Mouse (Mus musculus) midbrain, embryonic 10.5 days (tissue): ENCODE measurements at regions not wholly inside any gene's neighbourhood (a gene's known extent, or its start where the extent isn't known, plus 50 kb on each side); places are given as distances from the start of the nearest gene placed in this dataset.

Source experiments
- DNase-seq: peaks from one replicate; pipeline ENCODE4 v3.0.0-alpha.2; 2017; ENCODE audit warnings: low spot score
- H3K27ac ChIP-seq: fragments of 300-500 bp; sonication (generic); replicated peaks from 2 replicates; pipeline ENCODE4 v1.5.1; 2016; ENCODE audit warnings: mild to moderate bottlenecking
- H3K27me3 ChIP-seq: fragments of 300-500 bp; sonication (generic); 2 replicates; pipeline ENCODE4 v1.6.1; 2016; ENCODE audit warnings: low read depth, mild to moderate bottlenecking; ENCODE audit not compliant: poor library complexity, severe bottlenecking
- H3K36me3 ChIP-seq: fragments of 300-500 bp; sonication (generic); 2 replicates; pipeline ENCODE4 v1.6.1; 2016; ENCODE audit warnings: mild to moderate bottlenecking, moderate library complexity
- H3K4me1 ChIP-seq: fragments of 300-500 bp; sonication (generic); 2 replicates; pipeline ENCODE4 v1.6.1; 2016
- H3K4me3 ChIP-seq: fragments of 300-500 bp; sonication (generic); 2 replicates; pipeline ENCODE4 v1.5.1; 2016; ENCODE audit warnings: mild to moderate bottlenecking, moderate library complexity
- H3K9me3 ChIP-seq: fragments of 300-500 bp; sonication (generic); replicated peaks from 2 replicates; pipeline ENCODE4 v1.6.1; 2016; ENCODE audit warnings: mild to moderate bottlenecking
- WGBS: fragments of 180-500 bp; shearing (Covaris S2); methylation state at CpG from one replicate; pipeline ENCODE4 v1.1.7; 2016; 5-methylcytosine and 5-hydroxymethylcytosine counted together

- no peak overlapping the region for H3K27ac ChIP-seq
- no peak overlapping the region for H3K4me3 ChIP-seq
- H3K27me3 ChIP-seq: no peaks in the 10 kb centered on the region
- DNase-seq: no peak
- no peaks in the 10 kb centered on the region for H3K4me1 ChIP-seq
- WGBS: 93% methylated on average over 12 of the region's 12 CpGs
- H3K9me3 ChIP-seq: no peaks in the 10 kb centered on the region
- no peaks in the 10 kb centered on the region for H3K36me3 ChIP-seq
These were observed 297.0 kb downstream of the Edem1 start for GRCm38 (mm10) chr6:109125447-109125846.

DNA sequence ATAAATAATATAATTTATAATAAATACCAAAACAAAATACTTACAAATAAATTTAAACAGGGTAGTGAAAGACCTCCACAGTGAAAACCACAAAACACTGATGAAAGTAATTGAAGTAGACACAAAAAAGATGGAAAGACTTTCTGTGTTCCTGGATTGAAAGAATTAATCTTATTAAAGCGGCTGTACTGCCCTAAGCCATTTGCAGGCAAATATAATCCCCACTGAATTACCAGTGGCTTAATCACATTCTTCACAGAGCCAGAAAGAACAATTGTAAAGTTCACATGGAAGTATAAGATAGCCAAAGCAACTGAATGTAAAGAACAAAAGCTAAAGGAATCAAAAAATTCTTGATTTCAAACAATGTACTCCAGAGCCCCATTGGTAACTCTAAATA is 298.8 kb downstream of the Edem1 start:
- Histone ChIP-seq H3K4me3 (no peak overlapping the region), H3K9me3 (no peaks in the 10 kb centered on the region), H3K27ac (no peak overlapping the region), H3K27me3 (no peaks in the 10 kb centered on the region), H3K36me3 (no peaks in the 10 kb centered on the region), H3K4me1 (no peaks in the 10 kb centered on the region)
- WGBS: 85% methylated on average over 1 of the region's 1 CpGs
- no peak for DNase-seq

GRCm38 (mm10) chr6:109146111-109146510 is 317.7 kb downstream of the Edem1 start:
- Histone ChIP-seq H3K36me3 (no peaks in the 10 kb centered on the region), H3K4me3 (no peak overlapping the region), H3K27me3 (no peaks in the 10 kb centered on the region), H3K4me1 (no peaks in the 10 kb centered on the region), H3K27ac (no peak overlapping the region), H3K9me3 (no peaks in the 10 kb centered on the region)
- DNase-seq: no peak
- WGBS: 75% methylated on average over 5 of the region's 5 CpGs

- Histone ChIP-seq H3K4me3 (no peak overlapping the region), H3K27ac (no peak overlapping the region), H3K4me1 (no peaks in the 10 kb centered on the region), H3K27me3 (no peaks in the 10 kb centered on the region), H3K9me3 (no peaks in the 10 kb centered on the region), H3K36me3 (no peaks in the 10 kb centered on the region)
- 82% methylated on average over 8 of the region's 8 CpGs for WGBS
- DNase-seq: no peak
These were observed 320.6 kb downstream of the Edem1 start for GRCm38 (mm10) chr6:109149043-109149442.

- Histone ChIP-seq H3K36me3 (no peaks in the 10 kb centered on the region), H3K4me3 (no peak overlapping the region), H3K27me3 (no peaks in the 10 kb centered on the region), H3K9me3 (no peaks in the 10 kb centered on the region), H3K27ac (no peak overlapping the region), H3K4me1 (no peaks in the 10 kb centered on the region)
- WGBS: 62% methylated on average over 22 of the region's 22 CpGs
- peak; percentile 69 for DNase-seq
These were observed 321.8 kb downstream of the Edem1 start for GRCm38 (mm10) chr6:109150023-109150911.

DNA sequence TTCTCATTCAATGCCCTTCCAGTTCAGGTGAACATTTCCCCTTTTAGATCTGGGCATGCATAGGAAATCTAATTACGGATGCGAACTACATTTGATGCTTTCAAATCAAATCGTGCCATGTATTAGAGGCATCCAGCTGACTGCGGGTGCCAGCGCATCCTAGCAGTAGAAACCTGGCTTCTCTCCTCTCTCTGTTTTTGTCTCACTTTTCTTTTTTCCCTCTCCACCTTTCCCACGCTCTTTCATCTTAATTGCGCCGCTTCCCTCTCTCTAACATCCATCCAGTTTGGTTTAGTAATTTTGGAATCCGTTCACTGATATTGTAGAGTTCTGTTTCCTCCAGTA is 322.4 kb downstream of the Edem1 start:
- H3K36me3 ChIP-seq: no peaks in the 10 kb centered on the region
- WGBS: 95% methylated on average over 9 of the region's 9 CpGs
- H3K4me3 ChIP-seq: no peak overlapping the region
- no peak overlapping the region for H3K27ac ChIP-seq
- no peak for DNase-seq
- H3K27me3 ChIP-seq: no peaks in the 10 kb centered on the region
- no peaks in the 10 kb centered on the region for H3K9me3 ChIP-seq
- no peaks in the 10 kb centered on the region for H3K4me1 ChIP-seq

DNA sequence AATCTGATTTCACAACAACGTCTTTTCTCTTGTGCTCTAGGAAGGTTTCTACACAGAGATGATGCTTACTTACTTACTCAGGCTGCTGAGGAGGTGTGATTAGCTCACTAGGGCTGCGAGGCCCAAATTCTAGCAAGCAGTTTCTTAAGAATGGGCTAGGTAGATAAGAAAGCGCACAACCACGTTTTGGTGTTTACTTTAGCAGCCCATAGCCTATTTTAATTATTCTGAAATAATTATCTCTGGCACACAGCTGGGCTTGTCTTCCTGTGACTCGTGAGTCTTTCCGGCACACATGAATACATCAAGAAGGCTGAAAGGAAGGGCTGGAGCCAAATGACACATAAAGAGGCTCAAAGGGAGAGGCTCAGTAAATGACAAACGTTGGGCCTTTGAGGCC is 325.2 kb downstream of the Edem1 start:
- Histone ChIP-seq H3K27me3 (no peaks in the 10 kb centered on the region), H3K27ac (no peak overlapping the region), H3K4me1 (no peaks in the 10 kb centered on the region), H3K9me3 (no peaks in the 10 kb centered on the region), H3K36me3 (no peaks in the 10 kb centered on the region), H3K4me3 (no peak overlapping the region)
- DNase-seq: no peak
- WGBS: 76% methylated on average over 7 of the region's 7 CpGs

DNA sequence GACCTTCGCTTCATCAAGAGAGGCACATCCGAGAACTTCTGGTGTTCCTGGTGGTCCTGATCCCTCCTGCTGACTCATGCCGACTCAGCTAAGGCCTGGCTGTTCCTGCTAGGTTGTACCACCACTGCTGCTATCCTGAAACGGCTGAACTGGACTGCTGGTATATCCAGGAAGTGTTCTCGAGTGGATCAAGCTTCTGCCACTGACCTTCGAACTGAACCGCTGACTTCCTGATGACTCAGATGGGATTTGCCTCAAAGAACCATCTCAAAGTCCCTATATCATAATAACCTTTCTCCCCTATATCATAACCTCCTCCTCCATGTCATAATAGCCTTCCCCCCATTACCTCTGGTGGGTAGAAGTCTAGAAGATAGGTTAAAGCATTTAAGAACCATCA is 331.1 kb downstream of the Edem1 start:
- no peaks in the 10 kb centered on the region for H3K36me3 ChIP-seq
- H3K27me3 ChIP-seq: no peaks in the 10 kb centered on the region
- no peak overlapping the region for H3K4me3 ChIP-seq
- 90% methylated on average over 7 of the region's 7 CpGs for WGBS
- DNase-seq: no peak
- H3K9me3 ChIP-seq: no peaks in the 10 kb centered on the region
- no peak overlapping the region for H3K27ac ChIP-seq
- no peaks in the 10 kb centered on the region for H3K4me1 ChIP-seq

GRCm38 (mm10) chr6:109167439-109167838 is 339.0 kb downstream of the Edem1 start:
- DNase-seq: no peak
- 91% methylated on average over 5 of the region's 5 CpGs for WGBS
- Histone ChIP-seq H3K36me3 (no peaks in the 10 kb centered on the region), H3K4me3 (no peak overlapping the region), H3K9me3 (no peaks in the 10 kb centered on the region), H3K27me3 (no peaks in the 10 kb centered on the region), H3K27ac (no peak overlapping the region), H3K4me1 (no peaks in the 10 kb centered on the region)

DNA sequence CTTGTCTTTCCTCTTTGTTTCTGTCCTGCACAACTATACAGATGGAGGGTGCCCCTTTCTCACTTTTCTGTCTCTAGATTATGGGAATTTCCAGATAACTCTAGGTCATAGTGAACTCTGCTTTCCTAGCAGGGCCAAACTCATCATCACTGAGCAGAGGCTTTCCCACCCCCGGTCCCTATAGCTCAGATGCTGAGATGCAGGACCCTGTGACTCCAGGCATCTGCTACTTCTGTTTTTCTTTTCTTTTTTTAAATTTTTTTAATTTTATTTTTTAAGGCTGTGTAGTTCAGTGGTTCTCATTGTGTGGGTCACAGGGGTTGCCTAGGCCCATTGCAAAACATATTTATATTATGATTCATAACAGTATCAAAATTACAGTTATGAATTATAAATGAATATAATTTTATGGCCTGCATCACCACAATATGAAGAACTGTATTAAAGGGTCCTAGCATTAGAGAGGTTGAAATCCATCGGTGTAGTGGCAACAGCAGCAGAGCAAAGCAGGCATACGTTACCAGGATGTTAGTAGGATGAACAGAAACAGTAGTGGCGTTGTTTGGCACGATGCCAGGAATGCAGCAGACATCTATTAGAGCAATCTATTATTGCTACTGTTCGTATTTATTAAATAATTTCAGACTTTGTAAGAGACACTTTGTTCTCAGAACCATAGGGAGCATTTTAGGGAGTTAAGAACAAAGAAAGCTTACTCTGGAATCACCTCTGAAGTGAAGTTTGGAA is 343.8 kb downstream of the Edem1 start:
- no peak overlapping the region for H3K27ac ChIP-seq
- no peaks in the 10 kb centered on the region for H3K4me1 ChIP-seq
- DNase-seq: no peak
- no peaks in the 10 kb centered on the region for H3K9me3 ChIP-seq
- H3K4me3 ChIP-seq: no peak overlapping the region
- H3K36me3 ChIP-seq: no peaks in the 10 kb centered on the region
- no peaks in the 10 kb centered on the region for H3K27me3 ChIP-seq
- 88% methylated on average over 6 of the region's 6 CpGs for WGBS

- WGBS: 92% methylated on average over 1 of the region's 1 CpGs
These were observed 344.6 kb downstream of the Edem1 start for GRCm38 (mm10) chr6:109173015-109173414.

GRCm38 (mm10) chr6:109176876-109177275 is 348.4 kb downstream of the Edem1 start:
- Histone ChIP-seq H3K4me1 (no peaks in the 10 kb centered on the region), H3K9me3 (no peaks in the 10 kb centered on the region), H3K27me3 (no peaks in the 10 kb centered on the region), H3K27ac (no peak overlapping the region), H3K36me3 (no peaks in the 10 kb centered on the region), H3K4me3 (no peak overlapping the region)
- DNase-seq: no peak
- 76% methylated on average over 3 of the region's 3 CpGs for WGBS

More at GRCm38 (mm10) chr6:109173015-109173414, 344.6 kb downstream of the Edem1 start:
- no peaks in the 10 kb centered on the region for H3K9me3 ChIP-seq
- H3K36me3 ChIP-seq: no peaks in the 10 kb centered on the region
- no peak for DNase-seq
- H3K27me3 ChIP-seq: no peaks in the 10 kb centered on the region
- H3K4me3 ChIP-seq: no peak overlapping the region
- no peak overlapping the region for H3K27ac ChIP-seq
- no peaks in the 10 kb centered on the region for H3K4me1 ChIP-seq

- WGBS: 77% methylated on average over 3 of the region's 3 CpGs
- DNase-seq: no peak
These were observed 354.4 kb downstream of the Edem1 start for GRCm38 (mm10) chr6:109182878-109183277.

More at GRCm38 (mm10) chr6:109182878-109183277, 354.4 kb downstream of the Edem1 start:
- Histone ChIP-seq H3K27ac (no peak overlapping the region), H3K9me3 (no peaks in the 10 kb centered on the region), H3K27me3 (no peaks in the 10 kb centered on the region), H3K4me3 (no peak overlapping the region), H3K36me3 (no peaks in the 10 kb centered on the region), H3K4me1 (no peaks in the 10 kb centered on the region)
